Mouse (Mus musculus) limb, embryonic 14.5 days (tissue): ENCODE measurements at regions not wholly inside any gene's neighbourhood (a gene's known extent, or its start where the extent isn't known, plus 50 kb on each side); places are given as distances from the start of the nearest gene placed in this dataset.

Source experiments
- ATAC-seq: fragments of 200-750 bp; cut with Nextera tagmentation; 2 replicates; pipeline ENCODE4 v1.8.0; 2017; ENCODE audit warnings: low read depth, moderate number of reproducible peaks, moderate TSS enrichment; ENCODE audit not compliant: low FRiP score
- DNase-seq: peaks from one replicate; pipeline ENCODE4 v3.0.0-alpha.2; 2015; ENCODE audit warnings: low spot score
- H3K27ac ChIP-seq: fragments of 300-500 bp; sonication (generic); replicated peaks from 2 replicates; pipeline ENCODE4 v1.5.1; 2014; ENCODE audit warnings: low read depth, mild to moderate bottlenecking, low read length, moderate library complexity, mixed read lengths
- H3K27me3 ChIP-seq: fragments of 300-500 bp; sonication (generic); 2 replicates; pipeline ENCODE4 v1.6.1; 2014; ENCODE audit warnings: low read length, mixed read lengths; ENCODE audit not compliant: control insufficient read depth, insufficient read depth
- H3K36me3 ChIP-seq: fragments of 300-500 bp; sonication (generic); 2 replicates; pipeline ENCODE4 v1.6.1; 2014; ENCODE audit warnings: mild to moderate bottlenecking, low read length, moderate library complexity, mixed read lengths; ENCODE audit not compliant: control insufficient read depth, insufficient read depth
- H3K4me1 ChIP-seq: fragments of 300-500 bp; sonication (generic); 2 replicates; pipeline ENCODE4 v1.6.1; 2014; ENCODE audit warnings: antibody characterized with exemption, low read length, mixed read lengths; ENCODE audit not compliant: control insufficient read depth, insufficient read depth
- H3K4me2 ChIP-seq: fragments of 300-500 bp; sonication (generic); replicated peaks from 2 replicates; pipeline ENCODE4 v1.6.1; 2014; ENCODE audit warnings: low read depth, mild to moderate bottlenecking, low read length, moderate library complexity; ENCODE audit not compliant: severe bottlenecking
- H3K4me3 ChIP-seq: fragments of 300-500 bp; sonication (generic); replicated peaks from 2 replicates; pipeline ENCODE4 v1.5.1; 2014; ENCODE audit warnings: low read length
- H3K9ac ChIP-seq: fragments of 300-500 bp; sonication (generic); 2 replicates; pipeline ENCODE4 v1.6.1; 2014; ENCODE audit warnings: mild to moderate bottlenecking, low read depth, low read length, moderate library complexity; ENCODE audit not compliant: severe bottlenecking
- H3K9me3 ChIP-seq: fragments of 300-500 bp; sonication (generic); 2 replicates; pipeline ENCODE4 v1.6.1; 2016; ENCODE audit warnings: low read length; ENCODE audit not compliant: control insufficient read depth
- POLR2A ChIP-seq: fragments of 200-500 bp; IDR thresholded peaks from 2 replicates; pipeline ENCODE4 v1.8.0; 2012; ENCODE audit warnings: inconsistent platforms, mild to moderate bottlenecking, moderate library complexity, borderline replicate concordance; ENCODE audit not compliant: insufficient read depth, insufficient read length; ENCODE audit errors: extremely low read depth
- WGBS: fragments of 180-500 bp; shearing (Covaris S2); extraction: QIAGEN DNeasy Blood & Tissue Kit; methylation state at CpG from one replicate; pipeline ENCODE4 v1.1.7; 2014; 5-methylcytosine and 5-hydroxymethylcytosine counted together

- no peak overlapping the region for H3K9ac ChIP-seq
- H3K4me2 ChIP-seq, result peak overlapping the region; percentile 18; the same call in 1 of the 2 replicates
- DNase-seq (no peak), ATAC-seq (no peak)
- no peaks in the 10 kb centered on the region for H3K4me1 ChIP-seq
- H3K36me3 ChIP-seq, result no peaks in the 10 kb centered on the region
- H3K27me3 ChIP-seq, result no peaks in the 10 kb centered on the region
- no peaks in the 10 kb centered on the region for H3K9me3 ChIP-seq
- TF ChIP-seq POLR2A, result no peak
- 39% methylated on average over 17 of the region's 17 CpGs for WGBS
- H3K4me3 ChIP-seq, result no peak overlapping the region; the same call in 1 of the 2 replicates
- no peak overlapping the region for H3K27ac ChIP-seq
Observed at GRCm38 (mm10) chr3:34552542-34553208, 97.5 kb upstream of the Sox2 start.

GRCm38 (mm10) chr3:34551069-34551468, 99.1 kb upstream of the Sox2 start:
- no peak overlapping the region for H3K27ac ChIP-seq
- 67% methylated on average over 3 of the region's 3 CpGs for WGBS
- DNase-seq (no peak), ATAC-seq (no peak)
- no peak overlapping the region for H3K4me2 ChIP-seq
- no peaks in the 10 kb centered on the region for H3K4me1 ChIP-seq
- H3K9ac ChIP-seq, result no peak overlapping the region
- no peaks in the 10 kb centered on the region for H3K36me3 ChIP-seq
- TF ChIP-seq POLR2A, result no peak
- no peak overlapping the region for H3K4me3 ChIP-seq
- H3K9me3 ChIP-seq, result no peaks in the 10 kb centered on the region
- H3K27me3 ChIP-seq, result no peaks in the 10 kb centered on the region

- no peak overlapping the region for H3K9ac ChIP-seq
- no peaks in the 10 kb centered on the region for H3K9me3 ChIP-seq
- H3K27me3 ChIP-seq, result no peaks in the 10 kb centered on the region
- no peak overlapping the region for H3K4me2 ChIP-seq
- no peak overlapping the region for H3K27ac ChIP-seq
- H3K36me3 ChIP-seq, result no peaks in the 10 kb centered on the region
- DNase-seq (no peak), ATAC-seq (no peak)
- no peaks in the 10 kb centered on the region for H3K4me1 ChIP-seq
- no peak for TF ChIP-seq POLR2A
- WGBS, result 74% methylated on average over 12 of the region's 12 CpGs
- no peak overlapping the region for H3K4me3 ChIP-seq
Observed at GRCm38 (mm10) chr3:34550189-34550588, 100.0 kb upstream of the Sox2 start.

- peak; percentile 12; the same call in 1 of the 2 replicates for ATAC-seq
- DNase-seq, result no peak
- no peaks in the 10 kb centered on the region for H3K36me3 ChIP-seq
- no peak for TF ChIP-seq POLR2A
- H3K9ac ChIP-seq, result no peak overlapping the region
- H3K4me2 ChIP-seq, result no peak overlapping the region
- no peak overlapping the region for H3K27ac ChIP-seq
- peaks cover under 1% of the 10 kb centered on the region; the same call in 1 of the 2 replicates for H3K9me3 ChIP-seq
- WGBS, result 81% methylated on average over 3 of the region's 3 CpGs
- 0 out of 2 replicates have a peak, but pooled peaks cover 9% of the 10 kb centered on the region for H3K4me1 ChIP-seq
- no peaks in the 10 kb centered on the region for H3K27me3 ChIP-seq
- H3K4me3 ChIP-seq, result no peak overlapping the region
Observed at GRCm38 (mm10) chr3:34532451-34532850, 117.8 kb upstream of the Sox2 start.

GRCm38 (mm10) chr3:34531836-34532235, 118.4 kb upstream of the Sox2 start:
- Histone ChIP-seq H3K4me3 (no peak overlapping the region), H3K9ac (no peak overlapping the region), H3K27ac (no peak overlapping the region), H3K4me2 (no peak overlapping the region), H3K4me1 (0 out of 2 replicates have a peak, but pooled peaks cover 9% of the 10 kb centered on the region), H3K27me3 (no peaks in the 10 kb centered on the region), H3K9me3 (no peaks in the 10 kb centered on the region), H3K36me3 (no peaks in the 10 kb centered on the region)
- TF ChIP-seq POLR2A, result no peak
- DNase-seq (peak; percentile 48), ATAC-seq (peak; percentile 83; the same call in 1 of the 2 replicates)
- 21% methylated on average over 7 of the region's 7 CpGs for WGBS

GRCm38 (mm10) chr3:34527546-34527945, 122.7 kb upstream of the Sox2 start:
- Histone ChIP-seq H3K27ac (no peak overlapping the region), H3K4me1 (0 out of 2 replicates have a peak, but pooled peaks cover 9% of the 10 kb centered on the region), H3K9me3 (0 out of 2 replicates have a peak, but pooled peaks cover 4% of the 10 kb centered on the region), H3K27me3 (no peaks in the 10 kb centered on the region), H3K4me2 (no peak overlapping the region), H3K4me3 (no peak overlapping the region), H3K36me3 (no peaks in the 10 kb centered on the region), H3K9ac (no peak overlapping the region)
- DNase-seq (no peak), ATAC-seq (no peak)
- no peak for TF ChIP-seq POLR2A
